Mouse (Mus musculus): ENCODE data around the gene Ptbp1. TPM values are rescaled to one million over a fixed set of nuclear protein-coding genes. Genes with fewer than 3 reads are reported as not detected.

The Ptbp1 gene
- 100 to 1,000 TPM; 239 to 286 TPM for polyA plus RNA-seq (2017; shearing (Covaris generic))

DNA sequence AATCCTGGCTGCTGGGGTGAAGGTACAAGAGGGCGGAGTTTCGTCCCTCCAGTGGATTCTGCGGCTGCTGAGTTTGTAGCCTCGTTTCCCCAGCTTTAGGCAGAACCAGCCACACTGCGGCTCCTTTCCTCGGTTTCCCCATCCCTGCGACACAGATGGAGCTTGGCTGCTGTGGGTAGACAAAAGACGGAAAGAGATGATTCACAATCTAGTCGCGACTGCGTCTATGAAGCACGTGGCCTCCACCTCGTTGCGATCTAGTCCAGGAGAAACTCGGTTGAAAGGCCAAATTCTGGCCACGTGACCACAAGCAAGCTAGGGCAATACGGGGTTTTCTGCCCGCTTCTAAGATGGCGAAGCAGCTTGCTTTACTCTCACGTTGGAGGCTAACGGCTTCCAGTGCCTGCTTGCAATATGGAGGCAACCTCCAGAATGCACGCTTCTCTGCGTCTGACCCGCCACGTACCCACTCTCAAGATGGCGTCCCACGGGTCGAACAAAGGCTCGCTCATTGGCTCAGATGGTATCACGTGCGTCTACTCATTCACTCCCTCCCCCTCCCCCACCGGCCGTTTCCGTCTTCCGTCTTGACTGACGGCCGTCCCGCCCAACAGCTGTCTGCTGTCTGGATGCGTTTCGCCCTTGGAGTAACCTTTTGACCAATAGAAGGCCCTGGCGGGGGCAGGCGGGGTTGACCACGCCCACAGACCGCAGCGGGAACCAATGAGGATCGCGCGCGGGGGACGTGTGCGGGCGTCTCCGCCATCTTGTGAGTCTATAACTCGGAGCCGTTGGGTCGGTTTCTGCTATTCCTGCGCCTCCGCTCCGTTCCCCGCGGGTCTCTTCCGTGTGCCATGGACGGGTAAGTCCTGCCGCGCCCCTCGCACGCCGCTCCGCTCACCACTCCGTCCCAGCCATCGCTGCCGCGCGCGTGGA lies at the start of gene Ptbp1:
Gene Ptbp1 (plus strand): TSS at position 568 of the 936 bp plus-strand sequence.

DNA sequence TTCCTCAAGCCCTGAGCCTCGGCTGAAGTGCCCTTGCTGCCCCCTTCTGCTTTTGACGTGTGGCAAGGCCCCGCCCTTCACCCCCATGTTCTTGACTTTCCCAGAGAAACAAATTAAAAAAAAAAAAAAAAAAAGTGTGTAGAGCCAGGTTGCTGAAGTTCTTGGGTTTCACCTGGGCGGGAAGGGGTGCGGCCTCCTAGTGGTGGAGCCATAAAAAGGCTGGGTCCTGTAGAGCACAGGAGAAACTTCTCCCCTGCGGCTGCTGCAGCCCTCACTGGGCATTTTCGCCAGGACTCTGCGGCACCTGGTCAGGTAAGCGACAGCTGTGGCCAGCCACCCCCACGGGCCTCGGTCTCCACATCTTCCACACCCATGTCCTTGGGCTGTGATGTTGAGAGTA lies 33.4 kb upstream of the Ptbp1 start, which contains the start of gene Misp:
Gene Misp (plus strand): TSS at position 208 of the 400 bp plus-strand sequence.

GRCm38 (mm10) chr10:79874290-79874862 lies 20.1 kb downstream of the Ptbp1 start, which contains the start of the genes Prtn3 and Plppr3:
Gene Prtn3 (plus strand): TSS chr10:79874476.
Gene Plppr3 (minus strand): TSS chr10:79874634.

GRCm38 (mm10) chr10:79886054-79886453 lies 31.8 kb downstream of the Ptbp1 start, which contains the start of gene Elane:
Gene Elane (plus strand): TSS chr10:79886247.

DNA sequence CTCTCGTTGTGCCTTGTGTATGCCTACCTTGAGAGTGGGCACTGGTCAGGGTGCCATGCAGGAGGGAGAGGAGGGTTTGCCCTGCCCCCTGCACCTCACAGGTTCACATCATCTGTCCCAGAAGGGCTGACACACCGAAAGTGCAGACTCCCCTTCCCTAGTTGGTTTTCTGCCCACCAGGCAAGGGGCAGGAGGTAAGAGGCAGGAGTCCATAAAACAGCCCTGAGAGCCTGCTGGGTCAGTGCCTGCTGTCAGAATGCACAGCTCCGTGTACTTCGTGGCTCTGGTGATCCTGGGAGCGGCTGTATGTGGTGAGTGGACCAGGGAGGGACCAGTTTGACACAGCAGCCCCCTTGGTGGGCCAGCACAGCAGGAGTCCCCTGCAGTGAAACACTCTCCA lies 36.4 kb downstream of the Ptbp1 start, which contains the start of gene Cfd:
Gene Cfd (plus strand): TSS at position 184 of the 400 bp plus-strand sequence.

DNA sequence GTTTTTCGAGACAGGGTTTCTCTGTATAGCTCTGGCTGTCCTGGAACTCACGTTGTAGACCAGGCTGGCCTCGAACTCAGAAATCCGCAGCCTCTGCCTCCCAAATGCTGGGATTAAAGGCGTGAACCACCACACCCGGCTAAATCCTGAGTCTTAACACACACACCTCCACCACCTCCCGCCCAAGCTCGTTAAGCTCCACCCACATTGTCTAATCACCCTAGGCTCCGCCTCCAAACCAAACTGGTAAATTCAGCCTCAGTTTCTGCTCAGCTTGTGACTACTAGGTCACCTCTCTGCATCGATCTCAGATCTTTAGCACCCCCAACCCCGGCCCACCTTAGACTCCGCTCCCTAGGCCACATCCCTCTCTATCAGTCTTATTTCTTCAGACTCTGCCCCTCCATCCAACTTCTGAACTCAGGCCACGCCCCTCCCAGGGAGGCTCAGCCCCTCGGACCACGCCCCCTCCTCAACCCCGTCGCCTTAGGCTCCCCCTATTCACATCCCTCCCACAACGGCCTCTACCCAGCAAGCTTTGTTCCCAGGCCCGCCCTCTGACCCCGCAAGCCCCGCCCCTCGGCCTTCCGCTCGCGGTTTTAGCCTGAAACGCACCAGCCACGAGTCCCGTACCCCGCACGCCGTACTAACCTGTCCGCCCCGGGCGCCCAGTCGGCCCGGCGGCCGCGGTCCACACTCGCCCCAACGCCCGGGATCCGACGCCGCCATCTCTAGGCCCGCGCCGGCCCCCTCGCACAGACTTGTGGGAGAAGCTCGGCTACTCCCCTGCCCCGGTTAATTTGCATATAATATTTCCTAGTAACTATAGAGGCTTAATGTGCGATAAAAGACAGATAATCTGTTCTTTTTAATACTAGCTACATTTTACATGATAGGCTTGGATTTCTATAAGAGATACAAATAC lies 54.2 kb downstream of the Ptbp1 start, which contains the start of gene Med16:
Gene Med16 (minus strand): TSS at position 757 of the 925 bp plus-strand sequence.

DNA sequence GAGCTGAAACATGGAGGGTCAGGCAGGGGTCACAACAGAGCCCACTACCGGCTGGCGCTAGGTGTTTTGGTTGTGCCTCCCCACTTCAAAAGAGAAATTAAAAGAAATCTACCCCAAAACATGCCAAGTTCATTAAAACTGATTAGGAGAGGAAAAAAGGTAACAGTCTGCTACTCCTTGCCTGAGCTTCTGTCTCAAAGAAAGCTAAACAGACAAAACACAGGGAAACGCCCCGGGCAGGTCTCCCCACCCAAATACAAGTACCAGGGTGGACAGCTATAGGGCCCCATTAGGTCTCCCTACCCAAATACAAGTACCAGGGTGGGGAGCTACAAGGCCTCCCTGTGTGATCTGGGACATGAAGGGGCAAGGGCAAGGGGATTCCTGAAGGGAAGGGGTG lies 56.3 kb downstream of the Ptbp1 start, which contains the start of gene Gm26602:
Gene Gm26602 (plus strand): TSS at position 301 of the 400 bp plus-strand sequence.

Other genes with a start within 250 kb of the Ptbp1 start
- gene C2cd4c, start 240.4 kb upstream of the Ptbp1 start, polyA plus RNA-seq (2017; shearing (Covaris generic)), result under 1 TPM; 0.17 to 0.27 TPM
- gene Shc2, start 216.5 kb upstream of the Ptbp1 start, polyA plus RNA-seq (2017; shearing (Covaris generic)), result under 1 TPM in 1 of 2 experiments, not detected in 1; 0.30 TPM
- gene Odf3l2, start 208.7 kb upstream of the Ptbp1 start, polyA plus RNA-seq (2017; shearing (Covaris generic)), result not detected
- gene Madcam1, start 189.9 kb upstream of the Ptbp1 start, polyA plus RNA-seq (2017; shearing (Covaris generic)), result 1 to 10 TPM in 1 of 2 experiments, not detected in 1; 1.6 TPM
- 10 to 100 TPM; 40.8 to 60.9 TPM for gene Tpgs1, start 185.1 kb upstream of the Ptbp1 start, polyA plus RNA-seq (2017; shearing (Covaris generic))
- gene Cdc34, start 172.2 kb upstream of the Ptbp1 start, polyA plus RNA-seq (2017; shearing (Covaris generic)), result 10 to 100 TPM; 87.7 to 88.0 TPM
- gene Gzmm, start 165.4 kb upstream of the Ptbp1 start, polyA plus RNA-seq (2017; shearing (Covaris generic)), result 1 to 10 TPM; 1.1 to 3.0 TPM
- gene Bsg, start 149.9 kb upstream of the Ptbp1 start, polyA plus RNA-seq (2017; shearing (Covaris generic)), result 100 to 1,000 TPM; 235 to 253 TPM
- under 1 TPM in 1 of 2 experiments, not detected in 1; 0.13 TPM for gene Hcn2, start 137.8 kb upstream of the Ptbp1 start, polyA plus RNA-seq (2017; shearing (Covaris generic))
- 10 to 100 TPM; 41.3 to 47.1 TPM for gene Polrmt, start 107.8 kb upstream of the Ptbp1 start, polyA plus RNA-seq (2017; shearing (Covaris generic))
- under 1 TPM; 0.12 to 0.55 TPM for gene Fgf22, start 99.4 kb upstream of the Ptbp1 start, polyA plus RNA-seq (2017; shearing (Covaris generic))
- gene Rnf126, start 87.5 kb upstream of the Ptbp1 start, polyA plus RNA-seq (2017; shearing (Covaris generic)), result 10 to 100 TPM; 47.4 to 52.3 TPM
- gene Fstl3, start 77.2 kb upstream of the Ptbp1 start, polyA plus RNA-seq (2017; shearing (Covaris generic)), result under 1 TPM; 0.13 to 0.51 TPM
- not detected for gene Prss57, start 63.5 kb upstream of the Ptbp1 start, polyA plus RNA-seq (2017; shearing (Covaris generic))
- gene Palm, start 60.9 kb upstream of the Ptbp1 start, polyA plus RNA-seq (2017; shearing (Covaris generic)), result 1 to 10 TPM in 1 of 2 experiments, under 1 TPM in 1; 0.76 to 4.9 TPM
- gene Misp, start 33.4 kb upstream of the Ptbp1 start, polyA plus RNA-seq (2017; shearing (Covaris generic)), result 1 to 10 TPM in 1 of 2 experiments, not detected in 1; 2.1 TPM
- under 1 TPM in 1 of 2 experiments, not detected in 1; 0.34 TPM for gene Prtn3, start 20.0 kb downstream of the Ptbp1 start, polyA plus RNA-seq (2017; shearing (Covaris generic))
- gene Plppr3, start 20.2 kb downstream of the Ptbp1 start, polyA plus RNA-seq (2017; shearing (Covaris generic)), result 1 to 10 TPM; 2.7 to 4.4 TPM
- gene Elane, start 31.8 kb downstream of the Ptbp1 start, polyA plus RNA-seq (2017; shearing (Covaris generic)), result not detected
- gene Cfd, start 36.4 kb downstream of the Ptbp1 start, polyA plus RNA-seq (2017; shearing (Covaris generic)), result not detected
- 10 to 100 TPM; 30.5 to 30.7 TPM for gene Med16, start 54.5 kb downstream of the Ptbp1 start, polyA plus RNA-seq (2017; shearing (Covaris generic))
- gene Gm26602, start 56.4 kb downstream of the Ptbp1 start, polyA plus RNA-seq (2017; shearing (Covaris generic)), result 10 to 100 TPM; 10.9 to 15.4 TPM
- gene Kiss1r, start 62.5 kb downstream of the Ptbp1 start, polyA plus RNA-seq (2017; shearing (Covaris generic)), result under 1 TPM; 0.09 to 0.57 TPM
- 100 to 1,000 TPM; 160 to 181 TPM for gene R3hdm4, start 66.8 kb downstream of the Ptbp1 start, polyA plus RNA-seq (2017; shearing (Covaris generic))
- 1 to 10 TPM; 6.9 to 8.9 TPM for gene Arid3a, start 72.6 kb downstream of the Ptbp1 start, polyA plus RNA-seq (2017; shearing (Covaris generic))
- gene Wdr18, start 105.7 kb downstream of the Ptbp1 start, polyA plus RNA-seq (2017; shearing (Covaris generic)), result 10 to 100 TPM; 63.3 to 64.9 TPM
- under 1 TPM; 0.10 to 0.83 TPM for gene Grin3b, start 116.3 kb downstream of the Ptbp1 start, polyA plus RNA-seq (2017; shearing (Covaris generic))
- 10 to 100 TPM; 22.6 to 30.0 TPM for gene Tmem259, start 129.9 kb downstream of the Ptbp1 start, polyA plus RNA-seq (2017; shearing (Covaris generic))
- gene Cnn2, start 134.2 kb downstream of the Ptbp1 start, polyA plus RNA-seq (2017; shearing (Covaris generic)), result 100 to 1,000 TPM; 843 to 967 TPM
- 10 to 100 TPM; 49.6 to 55.9 TPM for gene Abca7, start 142.1 kb downstream of the Ptbp1 start, polyA plus RNA-seq (2017; shearing (Covaris generic))
- 100 to 1,000 TPM; 728 to 884 TPM for gene Arhgap45, start 162.2 kb downstream of the Ptbp1 start, polyA plus RNA-seq (2017; shearing (Covaris generic))
- gene Polr2e, start 185.4 kb downstream of the Ptbp1 start, polyA plus RNA-seq (2017; shearing (Covaris generic)), result 100 to 1,000 TPM; 196 TPM
- gene Gpx4, start 192.7 kb downstream of the Ptbp1 start, polyA plus RNA-seq (2017; shearing (Covaris generic)), result 100 to 1,000 TPM; 386 to 437 TPM